Mouse (Mus musculus) stomach, embryonic 14.5 days (tissue): Measurements from ENCODE around the gene Klhl18. TPM values are rescaled to one million over a fixed set of nuclear protein-coding genes. Genes with fewer than 3 reads are reported as not detected.
"Not testable (repeated sequence)": the region's sequence is repeated elsewhere in the genome, so short reads cannot be mapped to it uniquely, and the experiment has no call there.

Experiments
- ATAC-seq: fragments of 200-750 bp; cut with Nextera tagmentation; 2 replicates; pipeline ENCODE4 v1.8.0; 2017; ENCODE audit warnings: low read depth, moderate TSS enrichment; ENCODE audit not compliant: insufficient number of reproducible peaks, insufficient read depth, low FRiP score
- H3K27ac ChIP-seq: fragments of 300-500 bp; sonication (generic); 2 replicates; pipeline ENCODE4 v1.5.1; 2014; ENCODE audit warnings: mild to moderate bottlenecking, low read length, moderate library complexity, mixed read lengths
- H3K27me3 ChIP-seq: fragments of 300-500 bp; sonication (generic); 2 replicates; pipeline ENCODE4 v1.6.1; 2014; ENCODE audit warnings: low read length, control low read depth, mixed read lengths; ENCODE audit not compliant: control insufficient read depth, insufficient read depth
- H3K36me3 ChIP-seq: fragments of 300-500 bp; sonication (generic); 2 replicates; pipeline ENCODE4 v1.6.1; 2014; ENCODE audit warnings: mild to moderate bottlenecking, control low read depth, low read length, moderate library complexity, mixed read lengths; ENCODE audit not compliant: control insufficient read depth, insufficient read depth
- H3K4me1 ChIP-seq: fragments of 300-500 bp; sonication (generic); 2 replicates; pipeline ENCODE4 v1.6.1; 2014; ENCODE audit warnings: low read length, control low read depth, mixed read lengths; ENCODE audit not compliant: control insufficient read depth, insufficient read depth
- H3K4me2 ChIP-seq: fragments of 300-500 bp; sonication (generic); replicated peaks from 2 replicates; pipeline ENCODE4 v1.6.1; 2014; ENCODE audit warnings: low read depth, low read length, control low read depth
- H3K4me3 ChIP-seq: fragments of 300-500 bp; sonication (generic); 2 replicates; pipeline ENCODE4 v1.5.1; 2014; ENCODE audit warnings: low read depth, low read length, control low read depth
- H3K9ac ChIP-seq: fragments of 300-500 bp; sonication (generic); replicated peaks from 2 replicates; pipeline ENCODE4 v1.6.1; 2014; ENCODE audit warnings: low read depth, mild to moderate bottlenecking, control low read depth, low read length, moderate library complexity, mixed read lengths
- H3K9me3 ChIP-seq: fragments of 300-500 bp; sonication (generic); 2 replicates; pipeline ENCODE4 v1.6.1; 2016; ENCODE audit warnings: low read depth, low read length, control low read depth; ENCODE audit not compliant: control insufficient read depth
- WGBS: fragments of 180-500 bp; shearing (Covaris S2); extraction: QIAGEN DNeasy Blood & Tissue Kit; methylation state at CpG from one replicate; pipeline ENCODE4 v1.1.7; 2014; 5-methylcytosine and 5-hydroxymethylcytosine counted together
- polyA plus RNA-seq: library from polyadenylated mRNA; unstranded; fragments of >200 nt; fragmentation: Nextera tagmentation; extraction: Ambion mirVana; gene quantifications from 2 replicates; pipeline ENCODE4 v1.2.1, GENCODE M21; 2014

Klhl18 gene
- polyA plus RNA-seq, 1 experiment from 2014 or later: 10.7 TPM

DNA sequence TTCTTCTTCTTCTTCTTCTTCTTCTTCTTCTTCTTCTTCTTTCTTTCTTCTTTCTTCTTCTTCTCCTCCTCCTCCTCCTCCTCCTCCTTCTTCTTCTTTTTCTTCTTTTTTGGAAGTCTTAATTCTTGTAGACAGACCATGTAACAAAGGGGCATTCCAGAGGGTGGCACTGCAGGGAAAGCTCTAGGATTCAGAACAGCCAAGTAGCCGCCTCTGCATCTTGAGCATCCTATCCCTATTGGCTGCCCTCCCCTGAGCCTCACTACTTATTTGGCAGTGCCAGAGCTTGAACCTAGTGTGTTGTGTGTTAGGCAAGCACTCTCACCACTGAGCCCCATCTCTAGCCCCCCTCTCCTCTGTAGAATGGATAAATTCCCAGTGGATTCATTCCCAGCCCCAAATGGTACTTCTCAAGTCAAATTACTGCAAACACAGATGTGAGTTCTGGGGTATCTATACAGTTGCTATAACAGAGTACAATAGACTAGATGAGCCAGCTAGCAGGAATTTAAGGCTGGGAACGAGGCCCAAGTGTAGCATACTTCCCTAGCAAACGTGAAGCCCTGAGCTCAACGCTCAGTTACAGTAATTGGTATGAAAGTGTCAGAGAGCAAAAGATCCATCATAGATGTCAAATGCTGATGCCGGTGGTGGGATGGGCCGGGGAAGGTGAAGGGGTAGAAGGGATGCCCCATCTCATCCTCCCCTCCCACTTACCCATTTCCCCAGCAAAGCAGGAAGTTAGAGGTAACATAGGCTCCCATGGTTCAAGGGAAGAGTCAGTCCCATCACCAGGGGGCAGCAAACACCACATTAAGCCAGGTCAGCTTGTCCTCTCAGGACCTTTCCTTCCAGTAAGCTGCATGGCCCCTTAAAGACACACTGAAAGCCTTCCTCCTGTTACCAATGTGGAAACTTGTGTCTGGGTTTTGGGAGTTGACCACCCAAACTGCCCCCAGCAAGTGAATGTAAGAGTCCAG lies 65.3 kb downstream of the Klhl18 start:
- no peaks in the 10 kb centered on the region for H3K36me3 ChIP-seq
- H3K4me3 ChIP-seq: no peak overlapping the region
- peaks cover 7% of the 10 kb centered on the region for H3K4me1 ChIP-seq
- H3K27me3 ChIP-seq: no peaks in the 10 kb centered on the region
- no peak overlapping the region for H3K4me2 ChIP-seq
- ATAC-seq: no peak
- H3K27ac ChIP-seq: no peak overlapping the region
- no peaks in the 10 kb centered on the region for H3K9me3 ChIP-seq
- no peak overlapping the region for H3K9ac ChIP-seq
- WGBS: 35% methylated on average over 6 of the region's 6 CpGs

DNA sequence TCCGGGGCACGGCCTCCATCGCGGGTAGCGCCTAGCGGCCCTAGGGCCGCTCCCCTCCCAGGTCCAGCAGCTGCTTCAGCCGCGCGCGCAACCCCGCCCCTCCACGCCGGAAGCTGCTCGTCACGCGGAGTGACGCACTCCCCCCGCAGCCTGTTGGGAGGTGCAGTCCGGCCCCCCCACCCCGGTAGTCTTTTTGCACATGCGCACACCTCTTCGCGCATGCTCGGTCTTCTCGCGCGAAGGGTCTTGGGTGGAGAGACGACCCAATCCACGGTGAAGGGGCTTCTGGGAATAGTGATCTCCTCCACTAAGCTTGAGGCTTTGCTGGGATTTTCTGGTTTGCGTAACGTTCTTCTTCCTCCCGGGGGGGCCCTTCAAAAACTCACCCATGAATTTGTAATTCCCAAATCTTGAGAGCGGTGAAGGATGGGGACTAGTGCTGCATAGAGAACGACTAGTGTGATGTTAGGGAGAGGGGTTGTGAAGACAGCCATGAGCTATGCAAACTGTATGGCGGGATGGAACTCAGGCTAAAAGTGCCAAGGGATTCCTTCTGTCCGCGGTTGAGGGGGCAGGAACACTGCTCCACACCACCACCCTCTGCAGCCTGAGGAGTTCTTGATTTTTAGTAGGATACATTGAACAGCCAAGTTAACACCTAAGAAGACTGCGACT lies 68.3 kb downstream of the Klhl18 start, which contains the start of gene Ptpn23:
Gene Ptpn23 (minus strand): TSS at position 115 of the 675 bp plus-strand sequence.
- Histone ChIP-seq H3K36me3 (peaks cover 6% of the 10 kb centered on the region; the same call in 1 of the 2 replicates), H3K27me3 (no peaks in the 10 kb centered on the region), H3K4me1 (peaks cover 7% of the 10 kb centered on the region), H3K4me2 (peak within 1 kb of the TSS; percentile 71), H3K9ac (peak within 1 kb of the TSS; percentile 72), H3K4me3 (peak within 1 kb of the TSS; percentile 64), H3K27ac (peak within 1 kb of the TSS; percentile 84), H3K9me3 (no peaks in the 10 kb centered on the region)
- peak; percentile 95 for ATAC-seq
- WGBS: under 1% methylated on average over 39 of the region's 39 CpGs

DNA sequence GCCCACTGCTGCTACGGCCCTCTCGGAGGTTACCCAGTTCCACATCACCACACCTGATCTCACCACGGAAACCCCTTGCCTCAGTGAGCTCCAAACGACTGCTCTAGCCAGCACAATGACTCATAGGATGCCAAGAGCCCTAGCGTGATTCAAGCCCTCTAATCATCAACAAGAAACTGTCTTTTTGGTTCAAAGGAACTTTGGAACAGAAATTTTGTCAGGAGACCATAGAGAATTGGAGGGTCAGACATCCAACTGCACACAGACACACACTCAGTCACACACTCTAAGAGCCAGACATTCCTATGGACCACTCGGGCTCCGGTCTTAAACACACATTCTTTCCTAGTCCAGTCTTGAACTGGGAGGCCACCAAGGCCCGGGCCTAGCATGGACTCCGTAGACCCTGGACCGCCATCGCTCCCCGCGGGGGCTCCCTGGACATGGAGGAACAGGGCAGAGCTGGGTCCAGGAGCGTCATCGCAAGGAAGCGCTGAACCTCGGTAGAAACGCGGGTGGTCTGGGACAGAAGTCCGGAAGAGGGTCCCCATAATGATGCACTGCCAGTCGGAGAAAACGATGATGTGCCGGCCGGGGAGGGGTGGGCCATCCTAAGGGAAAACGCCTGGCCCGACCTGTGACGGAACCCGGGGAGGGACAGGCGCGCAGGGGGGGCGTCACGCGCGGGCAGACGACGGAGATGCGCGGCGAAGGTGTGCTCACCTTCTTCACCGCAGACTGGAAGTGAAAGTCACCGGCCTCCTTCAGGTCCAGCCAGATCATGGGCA lies 69.0 kb downstream of the Klhl18 start:
- H3K4me1 ChIP-seq: peaks cover 7% of the 10 kb centered on the region
- no peaks in the 10 kb centered on the region for H3K27me3 ChIP-seq
- H3K27ac ChIP-seq: peak overlapping the region; percentile 71; the same call in 1 of the 2 replicates
- H3K36me3 ChIP-seq: peaks cover 9% of the 10 kb centered on the region
- peak; percentile 16 for ATAC-seq
- peak overlapping the region; percentile 64 for H3K4me3 ChIP-seq
- peak overlapping the region; percentile 71 for H3K4me2 ChIP-seq
- WGBS: under 1% methylated on average over 40 of the region's 41 CpGs
- H3K9me3 ChIP-seq: no peaks in the 10 kb centered on the region
- peak overlapping the region; percentile 72 for H3K9ac ChIP-seq

DNA sequence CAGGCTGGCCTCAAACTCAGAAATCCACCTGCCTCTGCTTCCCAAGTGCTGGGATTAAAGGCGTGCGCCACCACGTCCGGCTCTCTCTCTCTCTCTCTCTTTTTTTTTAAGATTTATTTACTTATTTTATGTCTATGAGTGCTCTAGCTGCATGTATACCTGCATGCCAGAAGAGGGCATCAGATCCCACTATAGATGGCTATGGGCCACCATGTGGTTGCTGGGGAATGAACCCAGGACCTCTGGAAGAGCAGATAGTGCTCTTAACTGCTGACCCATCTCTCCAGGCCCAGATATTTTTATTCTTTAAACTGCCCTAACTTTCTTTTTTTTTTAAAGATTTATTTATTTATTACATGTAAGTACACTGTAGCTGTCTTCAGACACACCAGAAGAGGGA lies 73.3 kb downstream of the Klhl18 start:
- not testable (repeated sequence) for H3K4me1 ChIP-seq, H3K36me3 ChIP-seq, H3K27me3 ChIP-seq, H3K9me3 ChIP-seq, H3K4me2 ChIP-seq, H3K9ac ChIP-seq, ATAC-seq, H3K4me3 ChIP-seq, H3K27ac ChIP-seq
- WGBS: 86% methylated on average over 4 of the region's 4 CpGs

DNA sequence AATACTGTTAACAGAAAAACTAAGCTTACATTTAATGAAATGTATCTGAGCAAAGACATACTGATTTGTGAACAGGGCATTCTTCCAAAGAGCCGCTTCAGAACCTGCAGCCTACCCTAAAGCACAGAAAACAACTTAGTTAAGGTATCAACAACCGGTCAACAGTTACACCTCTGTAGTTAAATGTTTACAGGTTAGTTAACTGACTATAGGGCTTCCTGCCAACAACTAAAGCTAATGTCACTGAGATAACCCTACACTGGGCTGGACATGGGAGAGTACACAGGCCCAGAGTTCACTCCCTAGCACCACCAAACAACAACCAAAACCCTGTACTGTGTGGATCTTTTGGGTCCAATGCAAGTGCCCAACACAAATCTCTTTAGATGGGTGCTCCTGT lies 73.8 kb downstream of the Klhl18 start:
- no peak overlapping the region for H3K4me3 ChIP-seq
- H3K27me3 ChIP-seq: no peaks in the 10 kb centered on the region
- H3K27ac ChIP-seq: no peak overlapping the region
- H3K36me3 ChIP-seq: peaks cover 9% of the 10 kb centered on the region
- no peak overlapping the region for H3K4me2 ChIP-seq
- peaks cover 7% of the 10 kb centered on the region for H3K4me1 ChIP-seq
- ATAC-seq: no peak
- 90% methylated on average over 2 of the region's 2 CpGs for WGBS
- H3K9ac ChIP-seq: no peak overlapping the region
- no peaks in the 10 kb centered on the region for H3K9me3 ChIP-seq

DNA sequence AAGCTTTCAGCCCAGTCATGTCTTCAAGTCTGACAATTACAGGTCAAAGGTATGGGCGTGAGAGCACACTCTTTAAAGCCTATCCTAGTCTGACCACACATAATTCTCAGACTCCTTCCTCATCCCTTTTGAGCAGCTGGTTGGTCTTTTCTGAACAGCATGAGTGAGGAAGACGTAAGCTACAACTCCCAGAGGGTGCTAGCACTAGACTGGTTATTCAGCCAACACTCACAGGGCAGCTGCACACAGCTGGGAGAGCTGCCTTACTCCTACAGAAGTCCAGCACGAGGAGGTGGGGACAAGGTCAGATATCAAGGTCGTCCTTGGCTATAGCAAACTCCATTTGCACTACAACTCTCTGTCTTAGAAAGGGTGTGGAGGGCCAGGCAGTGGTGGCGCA lies 75.8 kb downstream of the Klhl18 start:
- no peak overlapping the region for H3K9ac ChIP-seq
- H3K4me2 ChIP-seq: no peak overlapping the region
- H3K27ac ChIP-seq: no peak overlapping the region
- 79% methylated on average over 5 of the region's 5 CpGs for WGBS
- no peaks in the 10 kb centered on the region for H3K27me3 ChIP-seq
- H3K4me1 ChIP-seq: no peaks in the 10 kb centered on the region
- ATAC-seq: peak; percentile 49; the same call in 1 of the 2 replicates
- no peaks in the 10 kb centered on the region for H3K9me3 ChIP-seq
- no peak overlapping the region for H3K4me3 ChIP-seq
- H3K36me3 ChIP-seq: peaks cover 14% of the 10 kb centered on the region

DNA sequence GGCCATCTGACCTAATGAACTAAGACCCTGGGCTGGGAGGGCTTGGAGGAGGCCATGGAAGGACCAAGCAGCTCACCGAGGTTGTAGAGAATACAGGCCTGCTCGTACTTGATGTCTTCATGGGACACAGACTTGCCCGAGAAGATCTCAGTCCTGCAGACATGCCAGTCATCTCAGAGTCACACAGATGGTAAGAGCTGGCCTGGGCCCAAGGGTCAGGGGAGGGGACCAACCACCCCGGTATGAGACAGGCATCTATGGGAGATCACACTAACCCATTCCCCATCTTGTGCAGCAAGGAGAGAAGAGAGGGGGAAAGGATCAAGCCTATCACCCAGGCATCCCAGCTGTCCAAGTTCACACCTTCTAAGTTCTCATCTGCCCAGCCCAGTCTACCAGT lies 83.2 kb downstream of the Klhl18 start:
- H3K36me3 ChIP-seq: peaks cover 52% of the 10 kb centered on the region
- WGBS: 85% methylated on average over 4 of the region's 4 CpGs

DNA sequence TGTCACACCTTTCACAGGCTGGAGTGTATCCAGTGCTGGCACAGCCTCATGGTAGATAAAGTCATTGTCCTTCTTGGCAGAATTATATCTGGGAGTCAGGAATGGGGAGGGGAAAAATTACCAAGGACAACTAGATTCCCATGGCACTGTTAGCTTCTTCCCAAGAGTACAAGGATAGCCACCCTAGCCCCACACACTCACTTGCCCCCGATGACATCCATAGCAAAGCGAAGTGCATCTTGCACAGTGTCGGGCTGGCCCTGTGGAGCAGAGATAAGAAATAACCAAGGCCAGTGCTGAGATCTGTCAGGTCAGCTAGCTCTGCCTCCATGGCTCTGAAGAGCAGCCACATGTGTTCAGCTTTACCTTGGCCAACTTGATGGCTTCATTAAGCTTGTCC lies 85.7 kb downstream of the Klhl18 start:
- Histone ChIP-seq H3K9ac (no peak overlapping the region), H3K27me3 (no peaks in the 10 kb centered on the region), H3K4me1 (no peaks in the 10 kb centered on the region), H3K4me2 (no peak overlapping the region), H3K36me3 (peaks cover 64% of the 10 kb centered on the region), H3K4me3 (no peak overlapping the region), H3K9me3 (no peaks in the 10 kb centered on the region), H3K27ac (no peak overlapping the region)
- WGBS: 87% methylated on average over 3 of the region's 3 CpGs
- ATAC-seq: no peak

More for the DNA sequence above, 83.2 kb downstream of the Klhl18 start:
- Histone ChIP-seq H3K4me2 (no peak overlapping the region), H3K4me3 (no peak overlapping the region), H3K27ac (no peak overlapping the region), H3K9me3 (no peaks in the 10 kb centered on the region), H3K9ac (no peak overlapping the region), H3K27me3 (no peaks in the 10 kb centered on the region), H3K4me1 (no peaks in the 10 kb centered on the region)
- ATAC-seq: no peak
